Mouse (Mus musculus) ovary, postnatal 14 days (tissue): ENCODE measurements around the gene Arid1b.

Experiments used
- DNase-seq: peaks from one replicate; pipeline ENCODE4 v3.0.0; 2022; ENCODE audit warnings: low spot score

Arid1b gene

GRCm38 (mm10) chr17:5321589-5322225 is 327.6 kb downstream of the Arid1b start:
- DNase-seq: no peak

GRCm38 (mm10) chr17:5322594-5322993 is 328.5 kb downstream of the Arid1b start:
- no peak for DNase-seq

GRCm38 (mm10) chr17:5323746-5324145 is 329.6 kb downstream of the Arid1b start:
- no peak for DNase-seq

- peak; percentile 18 for DNase-seq
These were observed 330.2 kb downstream of the Arid1b start for GRCm38 (mm10) chr17:5324236-5324876.

GRCm38 (mm10) chr17:5326689-5327088 is 332.6 kb downstream of the Arid1b start:
- DNase-seq: no peak

GRCm38 (mm10) chr17:5327480-5328180 is 333.5 kb downstream of the Arid1b start:
- no peak for DNase-seq

- DNase-seq: no peak
These were observed 335.3 kb downstream of the Arid1b start for GRCm38 (mm10) chr17:5329478-5329877.

- DNase-seq: no peak
These were observed 335.9 kb downstream of the Arid1b start for GRCm38 (mm10) chr17:5330063-5330462.

- DNase-seq: no peak
These were observed 336.5 kb downstream of the Arid1b start for GRCm38 (mm10) chr17:5330644-5331043.

- no peak for DNase-seq
These were observed 337.3 kb downstream of the Arid1b start for GRCm38 (mm10) chr17:5331387-5331786.

- no peak for DNase-seq
These were observed 340.4 kb downstream of the Arid1b start for GRCm38 (mm10) chr17:5334567-5334966.

- no peak for DNase-seq
These were observed 350.3 kb downstream of the Arid1b start for GRCm38 (mm10) chr17:5344426-5344825.

- DNase-seq: no peak
These were observed 351.7 kb downstream of the Arid1b start for GRCm38 (mm10) chr17:5345810-5346209.

GRCm38 (mm10) chr17:5352901-5353300 is 358.8 kb downstream of the Arid1b start:
- no peak for DNase-seq

- peak; percentile 28 for DNase-seq
These were observed 366.6 kb downstream of the Arid1b start for GRCm38 (mm10) chr17:5360759-5361158.

- no peak for DNase-seq
These were observed 371.9 kb downstream of the Arid1b start for GRCm38 (mm10) chr17:5365992-5366398.

GRCm38 (mm10) chr17:5371032-5371431 is 376.9 kb downstream of the Arid1b start:
- no peak for DNase-seq

GRCm38 (mm10) chr17:5371521-5371920 is 377.4 kb downstream of the Arid1b start:
- no peak for DNase-seq

GRCm38 (mm10) chr17:5372951-5373350 is 378.8 kb downstream of the Arid1b start:
- no peak for DNase-seq

- DNase-seq: no peak
These were observed 383.2 kb downstream of the Arid1b start for GRCm38 (mm10) chr17:5377151-5377929.

GRCm38 (mm10) chr17:5377930-5378310 is 383.8 kb downstream of the Arid1b start:
- DNase-seq: no peak

- no peak for DNase-seq
These were observed 391.6 kb downstream of the Arid1b start for GRCm38 (mm10) chr17:5385694-5386093.
